Mouse (Mus musculus): Measurements from ENCODE around the gene Wnt3a. TPM values are rescaled to one million over a fixed set of nuclear protein-coding genes. Genes with fewer than 3 reads are reported as not detected.

Gene Wnt3a
- polyA plus RNA-seq, 1 experiment from 2014 or later: 2.0 TPM

GRCm38 (mm10) chr11:59239428-59239785 is 51.1 kb downstream of the Wnt3a start:
- Histone ChIP-seq H3K36me3 (ENCODE audit: control insufficient read depth, insufficient read depth, low read length) (no peaks in the 10 kb centered on the region), H3K9ac (ENCODE audit: low read length) (no peak overlapping the region), H3K9me3 (ENCODE audit: control insufficient read depth, low read length) (no peaks in the 10 kb centered on the region), H3K4me1 (replicated peaks; ENCODE audit: control insufficient read depth, insufficient read depth) (no peaks in the 10 kb centered on the region), H3K27ac (replicated peaks) (no peak overlapping the region), H3K4me2 (replicated peaks; ENCODE audit: low read depth) (no peak overlapping the region), H3K4me3 (ENCODE audit: low read depth, low read length) (no peak overlapping the region), H3K27me3 (ENCODE audit: control insufficient read depth, insufficient read depth, low read length) (no peaks in the 10 kb centered on the region)
- WGBS: 55% methylated on average over 4 of the region's 4 CpGs
- ATAC-seq (ENCODE audit: low FRiP score, low TSS enrichment) (no peak), DNase-seq (ENCODE audit: low spot score) (no peak)
- TF ChIP-seq CTCF (IDR thresholded peaks at IDR 0.05; ENCODE audit: low read depth) (no peak), EP300 (optimal IDR thresholded peaks at IDR 0.05) (no peak)

- no peak overlapping the region for H3K27ac ChIP-seq (replicated peaks)
- H3K4me1 ChIP-seq (replicated peaks; ENCODE audit: control insufficient read depth, insufficient read depth): no peaks in the 10 kb centered on the region
Measured at GRCm38 (mm10) chr11:59238525-59239427, 51.8 kb downstream of the Wnt3a start.

GRCm38 (mm10) chr11:59232797-59233196 is 57.8 kb downstream of the Wnt3a start:
- H3K36me3 ChIP-seq (ENCODE audit: control insufficient read depth, insufficient read depth, low read length): no peaks in the 10 kb centered on the region
- H3K27me3 ChIP-seq (ENCODE audit: control insufficient read depth, insufficient read depth, low read length): no peaks in the 10 kb centered on the region
- no peak for ATAC-seq (ENCODE audit: low FRiP score, low TSS enrichment)
- no peak overlapping the region for H3K4me2 ChIP-seq (replicated peaks; ENCODE audit: low read depth)
- no peak overlapping the region for H3K4me3 ChIP-seq (ENCODE audit: low read depth, low read length)
- no peaks in the 10 kb centered on the region for H3K9me3 ChIP-seq (ENCODE audit: control insufficient read depth, low read length)
- TF ChIP-seq EP300 (optimal IDR thresholded peaks at IDR 0.05) (no peak), CTCF (IDR thresholded peaks at IDR 0.05; ENCODE audit: low read depth) (peak; percentile 63)
- no peaks in the 10 kb centered on the region for H3K4me1 ChIP-seq (replicated peaks; ENCODE audit: control insufficient read depth, insufficient read depth)
- DNase-seq (ENCODE audit: low spot score): no peak
- WGBS: 62% methylated on average over 2 of the region's 2 CpGs
- H3K9ac ChIP-seq (ENCODE audit: low read length): no peak overlapping the region
- H3K27ac ChIP-seq (replicated peaks): no peak overlapping the region

More at GRCm38 (mm10) chr11:59238525-59239427, 51.8 kb downstream of the Wnt3a start:
- no peak for TF ChIP-seq EP300 (optimal IDR thresholded peaks at IDR 0.05)
- TF ChIP-seq CTCF (IDR thresholded peaks at IDR 0.05; ENCODE audit: low read depth): peak; percentile 79
- ATAC-seq (ENCODE audit: low FRiP score, low TSS enrichment): peak; percentile 77
- peak; percentile 79 for DNase-seq (ENCODE audit: low spot score)
- Histone ChIP-seq H3K36me3 (ENCODE audit: control insufficient read depth, insufficient read depth, low read length) (no peaks in the 10 kb centered on the region), H3K27me3 (ENCODE audit: control insufficient read depth, insufficient read depth, low read length) (no peaks in the 10 kb centered on the region), H3K9ac (ENCODE audit: low read length) (no peak overlapping the region), H3K9me3 (ENCODE audit: control insufficient read depth, low read length) (no peaks in the 10 kb centered on the region), H3K4me3 (ENCODE audit: low read depth, low read length) (no peak overlapping the region), H3K4me2 (replicated peaks; ENCODE audit: low read depth) (no peak overlapping the region)
- 7% methylated on average over 14 of the region's 15 CpGs for WGBS

GRCm38 (mm10) chr11:59230144-59230760 is 60.3 kb downstream of the Wnt3a start:
- no peaks in the 10 kb centered on the region for H3K27me3 ChIP-seq (ENCODE audit: control insufficient read depth, insufficient read depth, low read length)
- no peaks in the 10 kb centered on the region for H3K9me3 ChIP-seq (ENCODE audit: control insufficient read depth, low read length)
- H3K36me3 ChIP-seq (ENCODE audit: control insufficient read depth, insufficient read depth, low read length): no peaks in the 10 kb centered on the region
- peak; percentile 83 for TF ChIP-seq CTCF (IDR thresholded peaks at IDR 0.05; ENCODE audit: low read depth)
- TF ChIP-seq EP300 (optimal IDR thresholded peaks at IDR 0.05): no peak
- H3K4me3 ChIP-seq (ENCODE audit: low read depth, low read length): no peak overlapping the region
- peaks cover 3% of the 10 kb centered on the region; the same call in 1 of the 2 replicates for H3K4me1 ChIP-seq (replicated peaks; ENCODE audit: control insufficient read depth, insufficient read depth)
- ATAC-seq (ENCODE audit: low FRiP score, low TSS enrichment) (no peak), DNase-seq (ENCODE audit: low spot score) (peak; percentile 82)
- H3K4me2 ChIP-seq (replicated peaks; ENCODE audit: low read depth): no peak overlapping the region
- no peak overlapping the region for H3K27ac ChIP-seq (replicated peaks)
- no peak overlapping the region for H3K9ac ChIP-seq (ENCODE audit: low read length)
- 12% methylated on average over 7 of the region's 7 CpGs for WGBS

GRCm38 (mm10) chr11:59228122-59228953 is 62.2 kb downstream of the Wnt3a start, which contains the start of gene Arf1:
Gene Arf1 (minus strand): TSS chr11:59228270.
- H3K9ac ChIP-seq (ENCODE audit: low read length): peak within 1 kb of the TSS; percentile 100
- H3K4me3 ChIP-seq (ENCODE audit: low read depth, low read length): peak within 1 kb of the TSS; percentile 100
- ATAC-seq (ENCODE audit: low FRiP score, low TSS enrichment) (peak; percentile 96), DNase-seq (ENCODE audit: low spot score) (peak; percentile 97)
- peak within 1 kb of the TSS; percentile 83 for H3K4me2 ChIP-seq (replicated peaks; ENCODE audit: low read depth)
- WGBS: 6% methylated on average over 48 of the region's 59 CpGs
- no peaks in the 10 kb centered on the region for H3K27me3 ChIP-seq (ENCODE audit: control insufficient read depth, insufficient read depth, low read length)
- H3K4me1 ChIP-seq (replicated peaks; ENCODE audit: control insufficient read depth, insufficient read depth): peaks cover 13% of the 10 kb centered on the region
- H3K36me3 ChIP-seq (ENCODE audit: control insufficient read depth, insufficient read depth, low read length): no peaks in the 10 kb centered on the region
- TF ChIP-seq EP300 (optimal IDR thresholded peaks at IDR 0.05) (peak; percentile 70), CTCF (IDR thresholded peaks at IDR 0.05; ENCODE audit: low read depth) (peak; percentile 17; the same call in 1 of the 2 replicates)
- H3K9me3 ChIP-seq (ENCODE audit: control insufficient read depth, low read length): no peaks in the 10 kb centered on the region
- H3K27ac ChIP-seq (replicated peaks): peak within 1 kb of the TSS; percentile 99
